Mouse (Mus musculus) MEL (cell line): ENCODE results near the gene Prss38. TPM values are rescaled to one million over a fixed set of nuclear protein-coding genes. Genes with fewer than 3 reads are reported as not detected.

ENCODE experiments used
- DNase-seq: peaks from one replicate; pipeline ENCODE4 v3.0.0; 2011; ENCODE audit warnings: low read depth, low spot score
- H3K27ac ChIP-seq: 2 replicates; pipeline ENCODE4 v1.5.1; 2012; ENCODE audit warnings: low read depth, mild to moderate bottlenecking, control low read depth, low read length, moderate library complexity; ENCODE audit not compliant: control insufficient read depth
- H3K27me3 ChIP-seq, 2 experiments: fragments of 150-350 bp in 1 of 2; sonication (generic) in 1 of 2; 2 replicates each; pipeline ENCODE4 v1.6.1; 2012; ENCODE audit warnings: low read length in 2 of 2, mild to moderate bottlenecking in 2 of 2, improper control_type of control experiment in 1 of 2, moderate library complexity in 1 of 2; ENCODE audit not compliant: insufficient read depth in 2 of 2, control insufficient read depth in 1 of 2
- H3K36me3 ChIP-seq, 2 experiments: 2 replicates each; pipeline ENCODE4 v1.6.1; 2012 to 2014; ENCODE audit warnings: low read length in 2 of 2, improper control_type of control experiment in 1 of 2, inconsistent platforms in 1 of 2, mild to moderate bottlenecking in 1 of 2; ENCODE audit not compliant: insufficient read depth in 2 of 2, control insufficient read depth in 1 of 2
- H3K4me1 ChIP-seq, 2 experiments: fragments of 150-350 bp in 1 of 2; sonication (generic) in 1 of 2; 2 replicates each; pipeline ENCODE4 v1.6.1; 2012; ENCODE audit warnings: low read length in 2 of 2, improper control_type of control experiment in 1 of 2, mild to moderate bottlenecking in 1 of 2; ENCODE audit not compliant: insufficient read depth in 2 of 2, control insufficient read depth in 1 of 2
- H3K4me3 ChIP-seq, 2 experiments: fragments of 150-350 bp in 1 of 2; sonication (generic) in 1 of 2; 2 replicates each; pipeline ENCODE4 v1.5.1; 2012; ENCODE audit warnings: low read depth in 2 of 2, low read length in 2 of 2, mild to moderate bottlenecking in 2 of 2, moderate library complexity in 2 of 2, control low read depth in 1 of 2, improper control_type of control experiment in 1 of 2; ENCODE audit not compliant: control insufficient read depth in 1 of 2, insufficient read depth in 1 of 2
- H3K79me2 ChIP-seq: 2 replicates; pipeline ENCODE4 v1.6.1; 2012; ENCODE audit warnings: mild to moderate bottlenecking, low read length, moderate library complexity; ENCODE audit not compliant: control insufficient read depth, poor library complexity, insufficient read depth
- H3K9ac ChIP-seq: 2 replicates; pipeline ENCODE4 v1.6.1; 2012; ENCODE audit warnings: low read depth, mild to moderate bottlenecking, control low read depth, low read length, moderate library complexity; ENCODE audit not compliant: control insufficient read depth, poor library complexity, severe bottlenecking
- H3K9me3 ChIP-seq: fragments of 150-350 bp; sonication (generic); replicated peaks from 2 replicates; pipeline ENCODE4 v1.6.1; 2012; ENCODE audit warnings: mild to moderate bottlenecking, low read length, improper control_type of control experiment, moderate library complexity; ENCODE audit not compliant: insufficient read depth
- BHLHE40 ChIP-seq: IDR thresholded peaks from 2 replicates; pipeline ENCODE4 v1.6.1; 2012; ENCODE audit warnings: low read depth, mild to moderate bottlenecking, inconsistent platforms, low read length, improper control_type of control experiment, borderline replicate concordance
- CHD2 ChIP-seq: IDR thresholded peaks from 2 replicates; pipeline ENCODE4 v1.6.1; 2011; ENCODE audit warnings: low read length, improper control_type of control experiment
- CTCF ChIP-seq, 3 experiments: IDR thresholded peaks in 2 of 3; conservative IDR thresholded peaks in 1 of 3; 2 replicates each; pipeline ENCODE4 v1.5.1; 2011 to 2012; ENCODE audit warnings: low read length in 3 of 3, low read depth in 2 of 3, mild to moderate bottlenecking in 2 of 3, improper control_type of control experiment in 1 of 3, inconsistent platforms in 1 of 3, mixed read lengths in 1 of 3, moderate library complexity in 1 of 3; ENCODE audit not compliant: control insufficient read depth in 1 of 3, insufficient read depth in 1 of 3, poor library complexity in 1 of 3, severe bottlenecking in 1 of 3
- E2F4 ChIP-seq: IDR thresholded peaks from 2 replicates; pipeline ENCODE4 v1.6.1; 2011; ENCODE audit warnings: low read depth, low read length, improper control_type of control experiment, borderline replicate concordance
- ELF1 ChIP-seq: IDR thresholded peaks from 2 replicates; pipeline ENCODE4 v1.6.1; 2014; ENCODE audit warnings: low read depth, mild to moderate bottlenecking, inconsistent platforms, low read length, improper control_type of control experiment, moderate library complexity
- GABPA ChIP-seq: IDR thresholded peaks from 2 replicates; pipeline ENCODE4 v1.6.1; 2012; ENCODE audit warnings: low read depth, mild to moderate bottlenecking, inconsistent platforms, low read length, improper control_type of control experiment, moderate library complexity
- GATA1 ChIP-seq: IDR thresholded peaks from 2 replicates; pipeline ENCODE4 v1.6.1; 2011; ENCODE audit warnings: low read depth, low read length, improper control_type of control experiment
- HCFC1 ChIP-seq: IDR thresholded peaks from 2 replicates; pipeline ENCODE4 v1.6.1; 2012; ENCODE audit warnings: low read depth, mild to moderate bottlenecking, inconsistent platforms, low read length, improper control_type of control experiment, moderate library complexity
- MAFK ChIP-seq: IDR thresholded peaks from 2 replicates; pipeline ENCODE4 v1.6.1; 2011; ENCODE audit warnings: low read depth, mild to moderate bottlenecking, low read length, improper control_type of control experiment, borderline replicate concordance
- MAX ChIP-seq: IDR thresholded peaks from 2 replicates; pipeline ENCODE4 v1.6.1; 2011; ENCODE audit warnings: low read length, improper control_type of control experiment
- MAZ ChIP-seq: IDR thresholded peaks from 2 replicates; pipeline ENCODE4 v1.6.1; 2012; ENCODE audit warnings: low read depth, mild to moderate bottlenecking, inconsistent platforms, low read length, improper control_type of control experiment
- MYB ChIP-seq: IDR thresholded peaks from 2 replicates; pipeline ENCODE4 v1.6.1; 2011; ENCODE audit warnings: mild to moderate bottlenecking, low read depth, low read length, improper control_type of control experiment
- NELFE ChIP-seq: IDR thresholded peaks from 2 replicates; pipeline ENCODE4 v1.6.1; 2011; ENCODE audit warnings: low read depth, low read length, improper control_type of control experiment
- NRF1 ChIP-seq: IDR thresholded peaks from 2 replicates; pipeline ENCODE4 v1.6.1; 2014; ENCODE audit warnings: low read depth, mild to moderate bottlenecking, inconsistent platforms, low read length, improper control_type of control experiment, moderate library complexity; ENCODE audit not compliant: poor library complexity, insufficient read depth, severe bottlenecking
- POLR2A ChIP-seq, 2 experiments: IDR thresholded peaks; 2 replicates each; pipeline ENCODE4 v1.6.1; 2011 to 2012; ENCODE audit warnings: low read length in 2 of 2, mild to moderate bottlenecking in 2 of 2, control low read depth in 1 of 2, improper control_type of control experiment in 1 of 2, low read depth in 1 of 2, moderate library complexity in 1 of 2; ENCODE audit not compliant: control insufficient read depth in 1 of 2, insufficient read depth in 1 of 2, poor library complexity in 1 of 2
- POLR2AphosphoS5 ChIP-seq: IDR thresholded peaks from 2 replicates; pipeline ENCODE4 v1.6.1; 2012; ENCODE audit warnings: low read depth, borderline replicate concordance, mild to moderate bottlenecking, inconsistent platforms, low read length, moderate library complexity, mixed read lengths
- RCOR1 ChIP-seq: IDR thresholded peaks from 2 replicates; pipeline ENCODE4 v1.6.1; 2012; ENCODE audit warnings: low read depth, mild to moderate bottlenecking, inconsistent platforms, low read length, improper control_type of control experiment
- SIN3A ChIP-seq: IDR thresholded peaks from 2 replicates; pipeline ENCODE4 v1.6.1; 2012; ENCODE audit warnings: low read length, improper control_type of control experiment, inconsistent platforms
- TBP ChIP-seq: IDR thresholded peaks from 2 replicates; pipeline ENCODE4 v1.8.0; 2011; ENCODE audit warnings: low read depth, low read length, improper control_type of control experiment
- TCF12 ChIP-seq: IDR thresholded peaks from 2 replicates; pipeline ENCODE4 v1.6.1; 2014; ENCODE audit warnings: low read depth, mild to moderate bottlenecking, inconsistent platforms, low read length, improper control_type of control experiment, moderate library complexity
- USF1 ChIP-seq: IDR thresholded peaks from 2 replicates; pipeline ENCODE4 v1.6.1; 2014; ENCODE audit warnings: low read depth, mild to moderate bottlenecking, inconsistent platforms, low read length, improper control_type of control experiment, moderate library complexity
- USF2 ChIP-seq, 2 experiments: IDR thresholded peaks; 2 replicates each; pipeline ENCODE4 v1.6.1; 2011 to 2012; ENCODE audit warnings: improper control_type of control experiment in 2 of 2, low read length in 2 of 2, borderline replicate concordance in 1 of 2, inconsistent platforms in 1 of 2, low read depth in 1 of 2, mild to moderate bottlenecking in 1 of 2; ENCODE audit not compliant: insufficient read depth in 1 of 2
- ZKSCAN1 ChIP-seq: IDR thresholded peaks from 2 replicates; pipeline ENCODE4 v1.6.1; 2012; ENCODE audit warnings: low read depth, mild to moderate bottlenecking, inconsistent platforms, low read length, improper control_type of control experiment, moderate library complexity
- ZNF384 ChIP-seq: IDR thresholded peaks from 2 replicates; pipeline ENCODE4 v1.6.1; 2012; ENCODE audit warnings: low read depth, mild to moderate bottlenecking, inconsistent platforms, low read length, improper control_type of control experiment
- polyA plus RNA-seq, 2 experiments: library from polyadenylated mRNA; stranded (reverse) in 1 of 2; unstranded in 1 of 2; fragments of >175 nt in 1 of 2; fragments of >200 nt in 1 of 2; gene quantifications; 2 replicates each; pipeline versions ENCODE4 v1.2.1 to v1.2.4; 2012; ENCODE audit warnings: low replicate concordance in 2 of 2, low read depth in 1 of 2; ENCODE audit not compliant: insufficient read length in 2 of 2, insufficient read depth in 1 of 2, missing spikeins in 1 of 2
- total RNA-seq: library from RNA; depleted of rRNA; stranded (reverse); fragments of 300-350 nt; gene quantifications from 2 replicates; pipeline ENCODE4 v1.2.3, GENCODE M21; 2012

Gene Prss38
- total and polyA plus RNA-seq, 3 experiments, result not detected

DNA sequence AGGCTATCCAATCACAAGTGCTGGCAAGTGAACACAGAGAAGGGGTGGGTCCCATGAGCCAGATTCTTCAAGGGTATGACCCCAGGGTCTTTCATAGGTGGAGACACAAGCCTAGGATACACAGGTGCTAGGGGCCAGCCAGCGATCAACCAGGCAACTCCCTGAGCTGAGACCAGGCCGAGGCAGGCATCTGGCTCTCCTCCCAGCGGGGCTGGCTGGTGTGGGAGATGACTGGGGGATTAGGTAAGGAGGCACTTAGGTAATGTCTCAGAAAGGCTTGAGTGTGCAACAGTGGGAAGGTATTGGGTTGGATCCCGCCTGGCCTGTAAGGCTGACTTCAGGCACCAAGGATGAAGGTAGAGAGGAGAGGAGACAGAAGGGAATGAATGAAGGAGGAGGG is 40.3 kb downstream of the Prss38 start:
- Histone ChIP-seq H3K4me1 (no peaks in the 10 kb centered on the region), H3K79me2 (no peaks in the 10 kb centered on the region), H3K27me3 (peaks cover 0 to 3% of the 10 kb centered on the region in 2 experiments; a peak in 2 of 4 replicates), H3K4me3 (no peak overlapping the region), H3K27ac (no peak overlapping the region), H3K36me3 (no peaks in the 10 kb centered on the region), H3K9ac (no peak overlapping the region), H3K9me3 (no peaks in the 10 kb centered on the region)
- DNase-seq, result no peak
- TF ChIP-seq GABPA (no peak), TBP (no peak), NRF1 (no peak), MAZ (no peak), USF2 (IDR thresholded peaks at IDR 0.05; ENCODE audit: borderline replicate concordance in 1 of 2, insufficient read depth in 1 of 2, low read depth in 1 of 2, low read length in 2 of 2) (no peak), ZKSCAN1 (no peak), TCF12 (no peak), HCFC1 (no peak), MAFK (no peak), NELFE (no peak), RCOR1 (no peak), BHLHE40 (no peak), SIN3A (no peak), E2F4 (no peak), USF1 (no peak)

DNA sequence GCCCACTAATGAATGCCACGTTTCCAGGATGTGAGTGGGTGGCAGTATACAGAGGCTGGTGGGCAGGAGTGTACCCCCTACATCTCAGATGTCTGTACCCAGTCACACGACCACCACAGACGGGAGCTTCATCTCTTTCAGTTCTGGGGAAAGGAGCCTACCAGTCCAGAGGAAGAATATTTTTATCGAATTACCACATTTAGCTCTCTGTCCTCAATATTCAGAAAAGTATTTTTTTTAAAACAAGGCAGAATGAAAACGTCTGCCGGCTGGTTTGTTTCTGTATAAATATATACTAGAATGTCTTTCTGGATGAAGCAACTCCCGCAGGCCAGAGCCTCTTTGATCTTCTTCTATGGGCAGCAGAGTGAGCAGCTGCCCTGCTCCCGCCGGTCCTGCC is 42.5 kb downstream of the Prss38 start:
- Histone ChIP-seq H3K9ac (no peak overlapping the region), H3K27ac (no peak overlapping the region), H3K4me3 (no peak overlapping the region), H3K79me2 (no peaks in the 10 kb centered on the region), H3K9me3 (no peaks in the 10 kb centered on the region), H3K27me3 (peaks cover 0 to 4% of the 10 kb centered on the region in 2 experiments; a peak in 3 of 4 replicates), H3K4me1 (no peaks in the 10 kb centered on the region), H3K36me3 (no peaks in the 10 kb centered on the region)
- TF ChIP-seq GABPA, result no peak
- no peak for TF ChIP-seq ZNF384
- no peak for TF ChIP-seq MYB
- no peak for TF ChIP-seq POLR2A (IDR thresholded peaks at IDR 0.05; ENCODE audit: control insufficient read depth in 1 of 2, insufficient read depth in 1 of 2, low read depth in 1 of 2, low read length in 2 of 2, poor library complexity in 1 of 2)
- no peak for TF ChIP-seq SIN3A
- no peak for TF ChIP-seq CTCF (IDR thresholded peaks at IDR 0.05 in 2 of 3, conservative IDR thresholded peaks at IDR 0.05 in 1 of 3; ENCODE audit: control insufficient read depth in 1 of 3, insufficient read depth in 1 of 3, low read depth in 2 of 3, low read length in 3 of 3, poor library complexity in 1 of 3, severe bottlenecking in 1 of 3)
- no peak for TF ChIP-seq GATA1
- no peak for TF ChIP-seq POLR2AphosphoS5
- TF ChIP-seq TBP, result no peak
- no peak for TF ChIP-seq TCF12
- TF ChIP-seq BHLHE40, result no peak
- no peak for TF ChIP-seq ELF1
- no peak for TF ChIP-seq RCOR1
- no peak for TF ChIP-seq MAX
- TF ChIP-seq CHD2, result no peak
- DNase-seq, result no peak
